10 mouse cellular contexts compared by ENCODE assay signal in the genomic region with DNA sequence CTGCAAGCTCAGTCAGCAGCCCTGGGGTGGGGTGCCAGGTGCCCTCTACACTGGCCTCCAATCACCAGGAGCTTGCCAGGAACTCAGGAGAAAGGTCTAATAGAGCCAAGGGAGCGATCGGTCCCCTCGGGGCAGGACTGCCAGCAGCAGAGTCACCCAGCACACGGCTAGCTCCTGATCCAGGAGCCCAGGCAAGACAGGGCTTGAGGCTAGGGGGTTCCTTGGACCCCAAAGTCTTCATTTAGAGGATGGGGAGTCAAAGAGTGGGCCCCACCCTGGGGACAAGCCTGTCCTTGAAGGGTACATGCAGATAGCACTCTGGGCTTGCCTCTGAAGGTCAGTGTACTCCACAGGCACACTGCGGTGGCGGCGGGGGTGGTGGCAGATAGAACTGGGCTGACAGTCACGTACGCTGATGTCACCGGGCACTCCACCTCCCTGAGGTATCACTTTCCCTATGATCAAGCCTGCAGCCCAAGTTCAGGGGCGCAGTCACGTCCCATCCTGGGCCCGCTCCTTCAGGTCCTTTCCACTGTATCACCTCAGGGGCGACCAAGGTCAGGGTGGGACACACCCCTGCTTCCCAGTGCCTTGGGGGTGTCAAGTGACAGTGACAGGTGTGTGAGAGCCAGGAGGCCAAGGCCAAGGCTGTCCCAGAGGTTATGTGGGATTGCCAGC.
DNase-seq lines count a peak whose midpoint lies in the region; ATAC-seq lines count a peak whose summit lies in the region.
"Had no signal": no experiment of that assay in that cellular context is flagged by ENCODE, and none has a peak within 500 bp of the region (broad histone marks: within the 10 kb centered on the region; RNA-seq: fewer than 3 reads in every experiment).

No protein-coding gene starts in this region.

- H3K36me3 ChIP-seq in intestine, embryonic 14.5 days (ENCODE audit: control insufficient read depth, insufficient read depth, low read length) = no peaks in the 10 kb centered on the region
- H3K36me3 ChIP-seq in intestine, embryonic 16.5 days (ENCODE audit: control insufficient read depth, insufficient read depth, low read length) = no peaks in the 10 kb centered on the region
- no peaks in the 10 kb centered on the region for H3K36me3 ChIP-seq in heart, embryonic 14.5 days (ENCODE audit: control insufficient read depth, insufficient read depth, low read length)

- H3K4me3 ChIP-seq in intestine, embryonic 14.5 days (ENCODE audit: low read depth, low read length) = no peak overlapping the region
- no peak overlapping the region for H3K4me3 ChIP-seq in intestine, embryonic 16.5 days (ENCODE audit: low read length)
- no peak overlapping the region for H3K4me3 ChIP-seq in heart, embryonic 14.5 days (ENCODE audit: control insufficient read depth in 1 of 2, insufficient read depth in 1 of 2, low read depth in 1 of 2, low read length in 2 of 2)

- no peak for DNase-seq in intestine, embryonic 14.5 days (ENCODE audit: low spot score)
- peak; percentile 14 for DNase-seq in ES-CJ7 (ENCODE audit: low read depth, low spot score)
- DNase-seq in gastrocnemius, adult 18-20 months (ENCODE audit: low spot score) = peak; percentile 80
- no peak for DNase-seq in embryo, embryonic 10 days (ENCODE audit: low spot score)
- no peak for DNase-seq in urinary bladder, postnatal 10 days (ENCODE audit: low spot score)
- DNase-seq: B cell, adult 2 months had no signal

- 0 out of 2 replicates have a peak, but pooled peaks cover 6% of the 10 kb centered on the region for H3K9me3 ChIP-seq in intestine, embryonic 14.5 days (ENCODE audit: control insufficient read depth, low read length)
- peaks cover 7% of the 10 kb centered on the region; the same call in 1 of the 2 replicates for H3K9me3 ChIP-seq in intestine, embryonic 16.5 days (ENCODE audit: control insufficient read depth, low read length)
- peaks cover 13% of the 10 kb centered on the region for H3K9me3 ChIP-seq in heart, embryonic 14.5 days (ENCODE audit: control insufficient read depth, low read length)

- H3K9ac ChIP-seq in intestine, embryonic 14.5 days (ENCODE audit: low read length) = no peak overlapping the region
- H3K9ac ChIP-seq in intestine, embryonic 16.5 days (ENCODE audit: low read depth, low read length) = no peak overlapping the region
- H3K9ac ChIP-seq in heart, embryonic 14.5 days (ENCODE audit: low read length) = no peak overlapping the region

- H3K4me1 ChIP-seq in intestine, embryonic 14.5 days (replicated peaks; ENCODE audit: control insufficient read depth, insufficient read depth, low read length) = no peaks in the 10 kb centered on the region
- H3K4me1 ChIP-seq in intestine, embryonic 16.5 days (ENCODE audit: control insufficient read depth, insufficient read depth, low read length) = no peaks in the 10 kb centered on the region
- peaks cover 0 to 14% of the 10 kb centered on the region in 2 experiments; a peak in 2 of 4 replicates for H3K4me1 ChIP-seq in heart, embryonic 14.5 days (ENCODE audit: control insufficient read depth in 2 of 2, insufficient read depth in 2 of 2, low read length in 2 of 2)

- H3K4me2 ChIP-seq in intestine, embryonic 14.5 days (ENCODE audit: low read length) = no peak overlapping the region
- H3K4me2 ChIP-seq in intestine, embryonic 16.5 days (ENCODE audit: low read depth, low read length) = no peak overlapping the region
- no peak overlapping the region for H3K4me2 ChIP-seq in heart, embryonic 14.5 days (ENCODE audit: low read length)

- H3K27ac ChIP-seq in intestine, embryonic 14.5 days (ENCODE audit: low read depth) = no peak overlapping the region
- H3K27ac ChIP-seq in intestine, embryonic 16.5 days (ENCODE audit: low read length) = no peak overlapping the region
- no peak overlapping the region for H3K27ac ChIP-seq in heart, embryonic 14.5 days (replicated peaks in 1 of 2; ENCODE audit: control insufficient read depth in 1 of 2, insufficient read depth in 1 of 2, low read depth in 2 of 2, low read length in 2 of 2)
- H3K27ac ChIP-seq: macrophage had no signal

- 90% methylated on average over 14 of the region's 14 CpGs for WGBS in intestine, embryonic 14.5 days
- WGBS in intestine, embryonic 16.5 days = 90% methylated on average over 14 of the region's 14 CpGs
- WGBS in heart, embryonic 14.5 days = 74% methylated on average over 14 of the region's 14 CpGs

- 0 out of 2 replicates have a peak, but pooled peaks have one; percentile 8 for ATAC-seq in intestine, embryonic 14.5 days (replicated peaks; ENCODE audit: low FRiP score, low TSS enrichment, low read depth)
- no peak for ATAC-seq in intestine, embryonic 16.5 days
- ATAC-seq in heart, embryonic 14.5 days (ENCODE audit: insufficient number of reproducible peaks, insufficient read depth, low FRiP score, low read depth) = peak; percentile 56; the same call in 1 of the 2 replicates
- no peak for ATAC-seq in inflammation-experienced regulatory T-cells, adult 6 months

- no peaks in the 10 kb centered on the region for H3K27me3 ChIP-seq in intestine, embryonic 14.5 days (replicated peaks; ENCODE audit: control insufficient read depth, insufficient read depth, low read length)
- H3K27me3 ChIP-seq in intestine, embryonic 16.5 days (replicated peaks; ENCODE audit: control insufficient read depth, insufficient read depth, low read length) = no peaks in the 10 kb centered on the region
- H3K27me3 ChIP-seq in heart, embryonic 14.5 days (ENCODE audit: control insufficient read depth, insufficient read depth, low read length) = peaks cover 6% of the 10 kb centered on the region; the same call in 1 of the 2 replicates

Comparison
In these comparisons a context has a peak if more than half of its experiments do, and no peak if none do; other contexts are left out.
1. ATAC-seq: peak in intestine, embryonic 14.5 days (single experiment) and heart, embryonic 14.5 days (single experiment); none in intestine, embryonic 16.5 days (single experiment) and inflammation-experienced regulatory T-cells, adult 6 months (single experiment).
2. DNase-seq: peak in ES-CJ7 (single experiment) and gastrocnemius, adult 18-20 months (single experiment); none in intestine, embryonic 14.5 days (single experiment), embryo, embryonic 10 days (single experiment) and urinary bladder, postnatal 10 days (single experiment).